Mouse (Mus musculus) liver, embryonic 14.5 days (tissue): ENCODE measurements around the gene Abtb2.

ENCODE experiments used
- CTCF ChIP-seq: IDR thresholded peaks from 2 replicates; pipeline ENCODE4 v1.5.1; 2016; ENCODE audit warnings: antibody characterized with exemption, low read depth, control low read depth
- EP300 ChIP-seq: IDR thresholded peaks from 2 replicates; pipeline ENCODE4 v1.6.1; 2016; ENCODE audit warnings: antibody characterized with exemption, low read depth

- TF ChIP-seq CTCF: no peak
- TF ChIP-seq EP300: no peak
Observed at GRCm38 (mm10) chr2:103640861-103641260, 74.8 kb downstream of the Abtb2 start.
